Mouse (Mus musculus) embryo, embryonic 9.5 days (tissue): Measurements from ENCODE around the gene Rbms2.
A peak's percentile ranks its signal among the peaks of the same experiment; 100 is the strongest.
"Not testable (repeated sequence)": the region's sequence is repeated elsewhere in the genome, so short reads cannot be mapped to it uniquely, and the experiment has no call there.

Source experiments
- DNase-seq: peaks from one replicate; pipeline ENCODE4 v3.0.0-alpha.2; 2017; ENCODE audit errors: extremely low spot score

Gene Rbms2

GRCm38 (mm10) chr10:128193113-128193512 is 13.0 kb upstream of the Rbms2 start:
- no peak for DNase-seq

DNA sequence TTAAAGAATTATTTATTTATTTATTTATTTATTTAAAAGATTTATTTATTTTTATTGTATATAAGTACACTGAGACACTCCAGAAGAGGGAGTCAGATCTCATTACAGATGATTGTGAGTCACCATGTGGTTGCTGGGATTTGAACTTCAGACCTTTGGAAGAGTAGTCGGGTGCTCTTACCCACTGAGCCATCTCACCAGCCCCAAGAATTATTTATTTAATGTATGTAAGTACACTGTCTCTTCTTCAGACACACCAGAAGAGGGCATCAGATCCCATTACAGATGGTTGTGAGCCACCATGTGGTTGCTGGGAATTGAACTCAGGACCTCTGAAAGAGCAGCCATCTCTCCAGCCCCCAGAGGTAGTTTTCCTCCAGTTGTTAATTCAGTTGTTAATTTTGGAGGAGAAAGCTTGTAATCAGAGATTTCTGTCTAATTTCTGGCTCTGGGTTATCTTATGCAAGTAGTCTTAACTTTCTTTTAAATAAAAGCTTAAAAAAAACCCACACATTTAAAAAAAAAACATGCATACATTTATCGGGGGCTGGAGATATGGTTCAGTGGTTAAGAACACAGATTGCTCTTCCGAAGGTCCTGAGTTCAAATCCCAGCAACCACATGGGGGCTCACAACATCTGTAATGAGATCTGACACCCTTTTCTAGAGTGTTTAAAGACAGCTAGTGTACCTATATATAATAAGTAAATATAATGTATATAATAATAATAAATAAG is 12.1 kb upstream of the Rbms2 start:
- DNase-seq, result not testable (repeated sequence)

- no peak for DNase-seq
These were observed 11.4 kb upstream of the Rbms2 start for GRCm38 (mm10) chr10:128191472-128191871.

- DNase-seq, result peak; percentile 63
These were observed 8.3 kb upstream of the Rbms2 start for GRCm38 (mm10) chr10:128188242-128188877.

DNA sequence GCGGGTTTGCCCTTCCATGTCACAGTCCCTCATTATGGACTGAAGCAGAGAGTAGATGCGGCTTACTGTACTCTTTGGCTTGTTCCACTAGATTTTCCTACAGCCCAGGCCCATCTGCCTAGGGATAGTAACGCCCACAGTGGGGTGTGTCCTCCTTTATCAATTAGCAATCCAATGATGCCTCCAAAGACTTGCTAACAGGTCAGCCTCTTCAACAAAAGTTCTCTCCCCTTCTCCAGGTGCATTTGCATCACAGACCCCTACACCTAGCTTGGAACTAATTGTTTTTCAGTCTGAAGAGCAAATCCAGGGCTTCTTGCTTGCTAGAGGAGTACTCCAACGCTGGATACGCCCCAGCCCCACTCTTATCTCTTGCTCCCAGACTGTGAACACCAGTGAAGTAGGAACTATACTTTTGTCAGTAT is 7.1 kb upstream of the Rbms2 start:
- no peak for DNase-seq

GRCm38 (mm10) chr10:128185959-128186358 is 5.9 kb upstream of the Rbms2 start:
- DNase-seq, result peak; percentile 89

GRCm38 (mm10) chr10:128185277-128185940 is 5.3 kb upstream of the Rbms2 start:
- no peak for DNase-seq

DNA sequence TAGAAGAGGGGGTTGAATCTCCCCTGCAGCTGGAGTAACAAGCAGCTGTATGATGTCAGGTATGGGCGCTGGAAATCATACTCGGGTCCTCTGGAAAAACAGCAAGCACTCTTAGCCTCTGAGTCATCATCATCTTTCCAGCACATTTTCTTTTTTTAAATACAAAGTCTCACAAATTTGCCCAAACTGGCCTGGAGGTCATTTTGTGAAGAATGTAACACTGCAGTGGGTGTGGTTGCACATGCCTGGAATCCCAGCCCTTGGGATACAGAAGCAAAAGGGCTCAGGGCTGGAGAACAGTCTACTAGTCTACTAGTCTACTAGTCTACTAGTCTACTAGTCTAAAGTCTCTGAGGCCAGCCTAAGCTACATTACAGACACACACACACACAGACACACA is 4.2 kb upstream of the Rbms2 start:
- DNase-seq, result no peak

DNA sequence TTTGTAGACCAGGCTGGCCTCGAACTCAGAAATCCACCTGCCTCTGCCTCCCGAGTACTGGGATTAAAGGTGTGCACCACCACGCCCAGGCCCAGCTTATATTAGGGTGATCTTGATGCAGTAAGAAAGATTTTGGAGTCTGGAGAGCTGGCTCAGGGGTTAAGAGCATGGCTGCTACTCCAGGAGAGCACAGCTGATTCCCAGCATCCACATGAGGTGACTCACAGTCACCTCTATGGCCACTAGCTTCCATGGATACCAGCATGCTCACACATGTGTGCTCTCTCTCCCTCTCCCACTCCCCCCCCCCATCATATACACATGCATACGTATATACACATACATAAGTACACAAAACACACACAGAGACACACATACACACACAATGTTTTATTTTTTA is 2.8 kb downstream of the Rbms2 start:
- DNase-seq, result no peak

GRCm38 (mm10) chr10:128175996-128176755 is 3.9 kb downstream of the Rbms2 start:
- peak; percentile 84 for DNase-seq

GRCm38 (mm10) chr10:128175302-128175701 is 4.8 kb downstream of the Rbms2 start:
- DNase-seq, result no peak

DNA sequence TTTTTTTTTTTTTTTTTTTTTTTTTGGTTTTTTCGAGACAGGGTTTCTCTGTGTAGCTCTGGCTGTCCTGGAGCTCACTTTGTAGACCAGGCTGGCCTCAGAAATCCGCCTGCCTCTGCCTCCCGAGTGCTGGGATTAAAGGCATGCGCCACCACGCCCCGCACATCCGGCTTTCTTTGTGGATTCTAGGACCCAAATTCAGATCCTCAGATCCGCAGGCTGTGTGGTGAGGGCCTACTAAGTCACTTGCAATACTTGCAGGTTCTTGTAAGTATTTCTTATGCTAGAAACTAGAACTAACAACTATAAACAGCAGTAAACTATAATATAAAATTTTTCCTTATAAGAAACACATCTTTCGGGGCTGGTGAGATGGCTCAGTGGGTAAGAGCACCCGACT is 8.7 kb downstream of the Rbms2 start:
- not testable (repeated sequence) for DNase-seq

DNA sequence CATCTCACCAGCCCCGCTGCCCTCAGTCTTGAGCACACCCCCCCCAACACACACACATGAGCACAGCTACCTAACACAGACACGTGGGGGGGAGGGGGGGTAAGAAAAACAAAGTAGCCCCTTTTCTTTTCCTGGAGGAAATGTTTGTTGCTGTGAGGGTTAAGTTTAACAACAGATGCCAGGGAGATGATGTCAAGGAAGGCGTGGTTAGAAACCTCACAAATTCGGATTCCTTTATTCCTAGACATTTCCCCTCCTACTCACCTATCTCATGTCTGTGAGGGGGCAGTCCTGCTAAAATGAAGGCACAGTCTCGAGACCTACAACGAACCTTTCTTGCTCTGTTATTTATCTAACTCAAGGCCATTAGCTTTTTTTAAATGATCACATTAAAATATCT is 13.0 kb downstream of the Rbms2 start:
- DNase-seq, result no peak

DNA sequence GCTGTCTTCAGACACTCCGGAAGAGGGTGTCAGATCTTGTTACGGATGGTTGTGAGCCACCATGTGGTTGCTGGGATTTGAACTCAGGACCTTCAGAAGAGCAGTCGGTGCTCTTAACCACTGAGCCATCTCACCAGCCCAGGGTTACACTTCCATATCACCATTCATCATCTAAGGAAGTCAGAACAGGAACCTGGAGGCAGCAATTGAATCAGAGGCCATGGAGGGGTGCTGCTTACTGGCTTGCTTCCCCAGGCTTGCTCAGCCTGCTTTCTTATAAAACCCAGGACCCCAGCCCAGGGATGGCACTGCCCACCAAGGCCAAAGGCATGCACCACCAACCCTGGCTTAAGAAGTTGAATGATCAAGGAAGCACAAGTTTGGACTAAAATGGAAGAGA is 14.4 kb downstream of the Rbms2 start:
- DNase-seq, result not testable (repeated sequence)

GRCm38 (mm10) chr10:128153978-128154377 is 26.1 kb downstream of the Rbms2 start:
- no peak for DNase-seq

GRCm38 (mm10) chr10:128150941-128151340 is 29.2 kb downstream of the Rbms2 start:
- no peak for DNase-seq

- peak; percentile 74 for DNase-seq
These were observed 30.5 kb downstream of the Rbms2 start for GRCm38 (mm10) chr10:128149592-128149991.

DNA sequence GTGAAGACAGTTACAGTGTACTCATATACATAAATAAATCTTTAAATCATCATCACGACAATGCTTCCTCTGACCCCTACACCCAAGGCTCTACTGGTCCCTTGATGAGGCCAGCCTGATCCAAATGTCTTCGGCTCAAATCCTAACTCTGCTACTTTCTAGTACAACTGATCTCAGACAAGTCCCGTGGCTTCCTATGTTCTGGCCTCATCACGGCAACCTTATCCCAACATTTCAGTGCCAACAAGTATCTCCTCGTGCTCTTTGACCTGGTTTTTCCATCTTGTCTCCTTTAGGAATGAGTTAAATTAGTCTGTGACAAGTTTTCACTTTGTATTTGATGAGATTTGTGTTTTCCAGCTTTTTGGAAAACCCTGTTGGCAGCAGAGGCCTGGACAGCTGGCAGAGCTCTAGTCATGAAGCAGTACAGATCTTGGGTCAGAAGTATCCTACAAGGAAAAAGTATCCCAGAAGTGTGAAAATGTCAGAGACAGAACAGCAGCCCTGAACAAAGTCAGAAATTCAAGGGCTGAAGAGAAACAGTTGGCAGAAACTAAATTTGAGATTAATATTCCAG is 31.2 kb downstream of the Rbms2 start:
- no peak for DNase-seq

- no peak for DNase-seq
These were observed 35.1 kb downstream of the Rbms2 start for GRCm38 (mm10) chr10:128144961-128145360.

GRCm38 (mm10) chr10:128143659-128144058 is 36.4 kb downstream of the Rbms2 start:
- no peak for DNase-seq

- DNase-seq, result no peak
These were observed 37.9 kb downstream of the Rbms2 start for GRCm38 (mm10) chr10:128142165-128142564.
